Mouse (Mus musculus) splenic B cell, adult 2 months (primary cell): ENCODE results near the gene Slc43a2.

Source experiments
- DNase-seq: peaks from one replicate; pipeline ENCODE4 v3.0.0-alpha.2; 2011; ENCODE audit warnings: low read depth, low spot score
- H3K27me3 ChIP-seq: 2 replicates; pipeline ENCODE4 v1.6.1; 2012; ENCODE audit warnings: mild to moderate bottlenecking, low read length, moderate library complexity, mixed read lengths; ENCODE audit not compliant: control insufficient read depth, poor library complexity, insufficient read depth, severe bottlenecking
- H3K36me3 ChIP-seq: 2 replicates; pipeline ENCODE4 v1.6.1; 2012; ENCODE audit warnings: mild to moderate bottlenecking, low read length, moderate library complexity, mixed read lengths; ENCODE audit not compliant: control insufficient read depth, poor library complexity, insufficient read depth, severe bottlenecking

The Slc43a2 gene

DNA sequence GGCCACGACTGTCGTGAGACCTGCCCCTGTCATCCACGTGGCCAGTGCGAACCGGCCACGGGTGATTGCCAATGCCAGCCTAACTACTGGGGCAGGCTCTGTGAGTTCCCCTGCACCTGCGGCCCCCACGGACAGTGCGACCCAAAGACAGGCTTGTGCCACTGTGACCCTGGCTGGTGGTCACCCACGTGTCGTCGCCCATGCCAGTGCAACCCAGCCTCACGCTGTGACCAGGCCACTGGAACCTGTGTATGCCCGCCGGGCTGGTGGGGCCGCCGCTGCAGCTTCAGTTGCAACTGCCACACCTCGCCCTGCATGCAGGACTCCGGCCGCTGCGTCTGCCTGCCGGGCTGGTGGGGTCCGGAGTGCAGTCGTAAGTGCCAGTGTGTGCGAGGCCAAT lies 16.3 kb upstream of the Slc43a2 start:
- DNase-seq = no peak
- Histone ChIP-seq H3K27me3 (no peaks in the 10 kb centered on the region), H3K36me3 (no peaks in the 10 kb centered on the region)

GRCm38 (mm10) chr11:75519834-75520633 lies 11.5 kb upstream of the Slc43a2 start:
- no peak for DNase-seq
- Histone ChIP-seq H3K27me3 (no peaks in the 10 kb centered on the region), H3K36me3 (no peaks in the 10 kb centered on the region)

- no peaks in the 10 kb centered on the region for H3K36me3 ChIP-seq
- no peaks in the 10 kb centered on the region for H3K27me3 ChIP-seq
- no peak for DNase-seq
Measured at GRCm38 (mm10) chr11:75521609-75522008, 9.9 kb upstream of the Slc43a2 start.

- no peaks in the 10 kb centered on the region for H3K27me3 ChIP-seq
- no peaks in the 10 kb centered on the region for H3K36me3 ChIP-seq
- DNase-seq = no peak
Measured at GRCm38 (mm10) chr11:75522793-75523192, 8.7 kb upstream of the Slc43a2 start.

- no peak for DNase-seq
- no peaks in the 10 kb centered on the region for H3K36me3 ChIP-seq
Measured at GRCm38 (mm10) chr11:75525531-75526125, 5.9 kb upstream of the Slc43a2 start.

GRCm38 (mm10) chr11:75526943-75527342 lies 4.6 kb upstream of the Slc43a2 start:
- Histone ChIP-seq H3K36me3 (no peaks in the 10 kb centered on the region), H3K27me3 (no peaks in the 10 kb centered on the region; the same call in 1 of the 2 replicates)
- DNase-seq = no peak

More at GRCm38 (mm10) chr11:75525531-75526125, 5.9 kb upstream of the Slc43a2 start:
- no peaks in the 10 kb centered on the region; the same call in 1 of the 2 replicates for H3K27me3 ChIP-seq

DNA sequence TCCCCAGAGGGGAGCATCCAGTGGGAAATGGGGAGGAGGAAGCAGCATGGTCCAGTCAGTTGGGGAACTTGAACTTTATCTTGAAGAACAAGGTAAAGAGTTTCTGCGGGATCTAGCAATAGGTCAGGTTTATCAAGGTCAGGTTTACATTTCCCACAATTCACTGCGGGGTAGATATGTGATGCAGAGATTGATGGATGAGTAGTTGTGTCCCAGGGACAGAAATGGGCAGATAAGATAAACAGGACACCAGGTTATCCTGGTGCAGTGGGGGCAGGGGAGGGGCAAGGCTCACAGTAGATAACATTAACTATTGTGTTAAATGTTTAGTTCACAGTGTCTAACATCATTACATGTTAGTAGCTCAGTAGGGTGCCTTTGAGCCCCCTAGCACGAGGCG lies 1.7 kb upstream of the Slc43a2 start:
- Histone ChIP-seq H3K36me3 (no peaks in the 10 kb centered on the region), H3K27me3 (no peaks in the 10 kb centered on the region; the same call in 1 of the 2 replicates)
- no peak for DNase-seq

- DNase-seq = peak; percentile 93
Measured at GRCm38 (mm10) chr11:75530325-75530724, 1.2 kb upstream of the Slc43a2 start.

GRCm38 (mm10) chr11:75530845-75531373 lies 585 bp upstream of the Slc43a2 start:
- Histone ChIP-seq H3K36me3 (no peaks in the 10 kb centered on the region), H3K27me3 (no peaks in the 10 kb centered on the region; the same call in 1 of the 2 replicates)
- no peak for DNase-seq

More at GRCm38 (mm10) chr11:75530325-75530724, 1.2 kb upstream of the Slc43a2 start:
- Histone ChIP-seq H3K27me3 (no peaks in the 10 kb centered on the region; the same call in 1 of the 2 replicates), H3K36me3 (no peaks in the 10 kb centered on the region)

DNA sequence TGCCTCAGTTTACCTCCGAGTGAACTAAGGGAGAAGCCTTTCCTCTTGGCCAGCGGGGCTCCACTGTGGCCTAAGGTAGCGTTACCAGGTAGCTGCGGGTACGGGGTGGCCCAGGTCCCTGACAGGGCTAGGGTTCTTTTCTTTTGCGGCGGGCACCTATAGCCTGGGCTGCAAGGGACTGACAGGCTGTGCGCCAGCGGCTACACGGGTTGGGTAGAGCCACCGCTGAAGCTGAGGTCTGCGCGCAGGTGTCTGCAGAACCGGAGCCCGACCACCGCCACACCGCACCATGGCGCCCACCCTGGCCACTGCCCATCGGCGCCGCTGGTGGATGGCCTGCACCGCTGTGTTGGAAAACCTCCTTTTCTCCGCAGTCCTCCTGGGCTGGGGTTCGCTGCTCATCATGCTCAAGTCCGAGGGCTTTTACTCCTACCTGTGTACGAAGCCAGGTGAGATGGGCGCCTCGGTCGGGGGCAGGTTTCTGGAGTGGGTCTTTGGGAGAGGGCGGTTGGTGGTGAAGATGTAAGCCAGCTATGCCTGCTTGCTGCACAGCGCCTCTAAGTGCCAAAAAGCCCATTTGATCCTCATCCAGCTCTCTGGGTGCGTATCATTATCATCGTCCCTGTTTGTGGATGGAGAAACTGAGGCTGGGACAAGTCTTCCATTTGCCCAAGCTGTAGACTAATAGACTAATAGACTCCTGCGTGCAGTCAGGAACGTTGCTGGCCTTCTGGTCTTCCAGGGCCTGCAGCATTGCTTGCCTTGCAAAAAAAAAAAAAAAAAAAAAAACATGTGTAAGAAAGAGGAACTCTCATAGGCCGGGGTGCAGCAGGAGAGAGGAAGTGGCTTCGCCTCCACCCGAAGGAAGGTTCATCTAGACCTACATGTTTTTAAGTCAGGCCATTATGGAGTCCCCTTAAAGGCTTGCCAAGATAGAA lies 1.1 kb downstream of the Slc43a2 start:
- 0 out of 2 replicates have a peak, but pooled peaks cover 2% of the 10 kb centered on the region for H3K36me3 ChIP-seq
- peak; percentile 82 for DNase-seq

DNA sequence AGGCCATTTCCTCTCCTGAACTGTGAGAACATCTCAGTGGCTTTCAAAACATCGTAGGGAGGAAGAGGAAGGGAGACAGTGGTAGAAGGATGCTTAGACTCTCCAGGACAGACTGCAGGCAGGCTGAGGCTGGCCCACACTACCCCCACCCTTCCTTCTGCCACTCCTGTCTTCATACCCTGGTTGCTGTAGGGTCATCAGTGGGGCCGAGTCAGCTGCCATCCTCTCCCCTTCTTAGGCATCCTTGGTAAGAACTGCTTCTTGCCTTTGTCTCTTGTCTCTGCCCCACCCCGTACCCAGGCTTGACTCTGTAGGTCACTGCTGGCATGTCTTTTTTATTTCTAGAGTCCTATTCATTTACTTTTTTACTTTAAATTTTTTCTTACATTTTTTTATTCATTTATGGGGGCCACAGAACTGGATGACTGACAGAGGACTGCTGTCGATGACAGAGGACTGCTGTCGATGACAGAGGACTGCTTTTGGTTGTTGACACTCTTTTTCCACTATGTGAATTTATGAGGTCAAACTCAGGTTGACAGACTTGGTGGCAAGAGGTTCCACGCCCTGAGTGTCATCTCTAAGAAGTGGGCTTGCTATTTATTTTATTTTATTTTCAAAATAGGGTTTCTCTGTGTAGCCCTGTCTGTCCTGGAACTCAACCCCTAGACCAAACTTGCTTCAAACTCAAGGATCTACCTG lies 2.0 kb downstream of the Slc43a2 start:
- Histone ChIP-seq H3K36me3 (0 out of 2 replicates have a peak, but pooled peaks cover 2% of the 10 kb centered on the region), H3K27me3 (no peaks in the 10 kb centered on the region; the same call in 1 of the 2 replicates)
- peak; percentile 46 for DNase-seq

More for the DNA sequence above, 1.1 kb downstream of the Slc43a2 start:
- H3K27me3 ChIP-seq = no peaks in the 10 kb centered on the region; the same call in 1 of the 2 replicates

GRCm38 (mm10) chr11:75534286-75535033 lies 3.0 kb downstream of the Slc43a2 start:
- no peaks in the 10 kb centered on the region; the same call in 1 of the 2 replicates for H3K27me3 ChIP-seq
- DNase-seq = no peak
- H3K36me3 ChIP-seq = 0 out of 2 replicates have a peak, but pooled peaks cover 2% of the 10 kb centered on the region

- H3K36me3 ChIP-seq = 0 out of 2 replicates have a peak, but pooled peaks cover 2% of the 10 kb centered on the region
- no peak for DNase-seq
- H3K27me3 ChIP-seq = no peaks in the 10 kb centered on the region
Measured at GRCm38 (mm10) chr11:75535106-75535795, 3.8 kb downstream of the Slc43a2 start.
